Comparison of ENCODE assay signal across 17 mouse cellular contexts in the genomic region with DNA sequence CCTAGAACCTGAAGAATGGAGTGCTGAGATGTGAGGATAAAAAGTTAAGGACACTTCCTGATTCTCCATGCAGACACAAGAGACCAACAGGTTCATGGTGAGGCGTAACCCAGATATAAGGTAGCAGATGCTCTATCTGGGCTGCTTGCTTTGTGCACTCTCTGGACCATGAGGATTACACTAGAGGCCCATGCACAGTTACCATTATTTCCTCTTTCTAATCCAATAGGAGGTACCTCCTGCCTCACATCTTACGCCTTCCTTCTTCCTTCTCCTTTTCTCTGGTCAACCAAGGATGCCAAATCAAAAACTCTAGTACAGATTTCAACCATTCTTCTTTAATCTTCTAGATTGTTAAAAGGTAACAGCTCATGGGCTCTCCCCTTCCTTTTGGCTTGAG.
DNase-seq lines count a peak whose midpoint lies in the region; ATAC-seq and TF ChIP-seq lines count a peak whose summit lies in the region.
"Had no signal": no experiment of that assay in that cellular context is flagged by ENCODE, and none has a peak within 500 bp of the region (broad histone marks: within the 10 kb centered on the region; RNA-seq: fewer than 3 reads in every experiment).

No protein-coding gene starts in this region.

- H3K4me2 ChIP-seq in stomach, postnatal 0 days (replicated peaks; ENCODE audit: low read depth): no peak overlapping the region
- H3K4me2 ChIP-seq: embryonic facial prominence, embryonic 12.5 days; forebrain, embryonic 13.5 days; forebrain, embryonic 15.5 days had no signal

- no peaks in the 10 kb centered on the region for H3K9me3 ChIP-seq in stomach, postnatal 0 days (ENCODE audit: control insufficient read depth, low read length)
- H3K9me3 ChIP-seq: embryonic facial prominence, embryonic 10.5 days; embryonic facial prominence, embryonic 12.5 days; forebrain, embryonic 13.5 days; forebrain, embryonic 15.5 days had no signal

- peak overlapping the region; percentile 91 for H3K27ac ChIP-seq in gastrocnemius, adult 2 months
- 0 out of 2 replicates have a peak overlapping the region, but pooled peaks have one; percentile 8 for H3K27ac ChIP-seq in brown adipose tissue, adult 24 weeks (replicated peaks; ENCODE audit: low read depth, low read length)
- no peak overlapping the region for H3K27ac ChIP-seq in stomach, postnatal 0 days (replicated peaks)
- H3K27ac ChIP-seq: embryonic facial prominence, embryonic 10.5 days; embryonic facial prominence, embryonic 12.5 days; forebrain, embryonic 13.5 days; forebrain, embryonic 15.5 days had no signal

- ATAC-seq in granulocyte monocyte progenitor cell, adult 5-6 weeks (replicated peaks; ENCODE audit: poor library complexity, severe bottlenecking): peak; percentile 63
- peak; percentile 83 for ATAC-seq in monocyte, adult 5-6 weeks (replicated peaks; ENCODE audit: insufficient number of reproducible peaks, low FRiP score, low TSS enrichment, poor library complexity, severe bottlenecking)
- ATAC-seq in stomach, postnatal 0 days (ENCODE audit: low FRiP score, low TSS enrichment): no peak
- ATAC-seq: forebrain, embryonic 13.5 days; forebrain, embryonic 15.5 days; forebrain, postnatal 0 days had no signal

- no peak for TF ChIP-seq EP300 in stomach, postnatal 0 days (optimal IDR thresholded peaks at IDR 0.05)

- no peak overlapping the region for H3K9ac ChIP-seq in stomach, postnatal 0 days (ENCODE audit: low read length)
- H3K9ac ChIP-seq: embryonic facial prominence, embryonic 12.5 days; forebrain, embryonic 13.5 days; forebrain, embryonic 15.5 days; forebrain, postnatal 0 days had no signal

- DNase-seq in gastrocnemius, adult 2 months: no peak
- no peak for DNase-seq in gastrocnemius, postnatal 36 days
- DNase-seq in adrenal gland, adult 18-20 months (ENCODE audit: low spot score in 2 of 2): no peak
- no peak for DNase-seq in stomach, postnatal 0 days (ENCODE audit: low spot score)
- DNase-seq in kidney, adult 9 months: no peak
- DNase-seq: adrenal gland, adult 8-10 months; adrenal gland, postnatal 14 days; adrenal gland, postnatal 36 days; cerebellum, adult 9-10 months; forebrain, postnatal 0 days had no signal

- H3K4me3 ChIP-seq in gastrocnemius, adult 2 months: no peak overlapping the region
- no peak overlapping the region for H3K4me3 ChIP-seq in brown adipose tissue, adult 24 weeks (ENCODE audit: insufficient read depth, low read depth, low read length)
- no peak overlapping the region for H3K4me3 ChIP-seq in stomach, postnatal 0 days (ENCODE audit: low read depth, low read length)
- H3K4me3 ChIP-seq: embryonic facial prominence, embryonic 10.5 days; embryonic facial prominence, embryonic 12.5 days; forebrain, embryonic 13.5 days; forebrain, embryonic 15.5 days had no signal

- no peak for TF ChIP-seq CTCF in gastrocnemius, adult 2 months (IDR thresholded peaks at IDR 0.05)
- TF ChIP-seq CTCF in stomach, postnatal 0 days (IDR thresholded peaks at IDR 0.05; ENCODE audit: low read depth): no peak

- no peaks in the 10 kb centered on the region for H3K36me3 ChIP-seq in stomach, postnatal 0 days (ENCODE audit: control insufficient read depth, insufficient read depth, low read length)
- H3K36me3 ChIP-seq: embryonic facial prominence, embryonic 10.5 days; embryonic facial prominence, embryonic 12.5 days; forebrain, embryonic 15.5 days had no signal

- H3K27me3 ChIP-seq in stomach, postnatal 0 days (ENCODE audit: control insufficient read depth, insufficient read depth, low read length): no peaks in the 10 kb centered on the region
- H3K27me3 ChIP-seq: embryonic facial prominence, embryonic 12.5 days; forebrain, embryonic 13.5 days; forebrain, embryonic 15.5 days had no signal

- intact Hi-C loops in gastrocnemius, adult 2 months (cut with DNase I): loop anchor here (2.0 to 10.0 kb wide), 5 partner anchors 35 to 407 kb away; no protein-coding TSS in a partner anchor
- intact Hi-C loops in gastrocnemius, postnatal 36 days (cut with DNase I): loop anchor here (5.0 kb wide), 3 partner anchors 35 to 165 kb away; no protein-coding TSS in a partner anchor

- H3K4me1 ChIP-seq in brown adipose tissue, adult 24 weeks (ENCODE audit: control insufficient read depth, insufficient read depth, insufficient read length, low read length): peaks cover 6% of the 10 kb centered on the region; the same call in 1 of the 2 replicates
- H3K4me1 ChIP-seq in stomach, postnatal 0 days (replicated peaks; ENCODE audit: control insufficient read depth, insufficient read depth): no peaks in the 10 kb centered on the region
- H3K4me1 ChIP-seq: forebrain, embryonic 13.5 days; forebrain, embryonic 15.5 days had no signal

- 97% methylated on average over 2 of the region's 2 CpGs for WGBS in stomach, postnatal 0 days
